Mouse (Mus musculus) olfactory bulb, adult 2 months (tissue): ENCODE data around the gene Shisal2b.

ENCODE experiments used
- CTCF ChIP-seq: fragments of 200-500 bp; IDR thresholded peaks from 2 replicates; pipeline ENCODE4 v1.5.1; 2012; ENCODE audit warnings: low read depth, mild to moderate bottlenecking, low read length, moderate library complexity; ENCODE audit not compliant: insufficient read depth
- POLR2A ChIP-seq: fragments of 200-500 bp; IDR thresholded peaks from 2 replicates; pipeline ENCODE4 v1.6.1; 2012; ENCODE audit warnings: mild to moderate bottlenecking, low read depth, low read length, moderate library complexity; ENCODE audit not compliant: insufficient read depth

DNA sequence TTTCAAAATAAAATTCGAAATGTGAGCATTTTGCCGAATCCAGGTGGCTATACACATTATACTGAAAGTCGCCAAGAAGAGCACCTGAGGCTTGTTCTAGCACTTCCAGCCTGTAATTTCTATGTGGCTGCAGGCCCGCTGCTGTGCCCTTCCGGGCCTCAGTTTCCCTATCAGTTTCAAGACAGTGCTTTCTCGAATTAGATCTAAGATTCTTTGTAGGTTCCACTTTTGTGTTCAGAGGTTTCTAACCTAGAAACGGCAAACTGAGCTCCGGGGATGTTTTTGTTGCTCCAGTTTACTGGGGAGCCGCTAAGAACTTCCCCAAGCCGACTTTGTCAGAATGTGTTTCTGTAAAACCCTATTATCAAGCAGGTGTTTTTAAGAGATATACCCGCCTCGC, 46.0 kb downstream of the Shisal2b start:
- TF ChIP-seq CTCF (no peak), POLR2A (no peak)
